Mouse (Mus musculus) regulatory T cell (primary cell): ENCODE results near the gene Slc35c2.

ENCODE experiments used
- in situ Hi-C: fragments of 300-600 bp; cut with MboI, MseI; formaldehyde crosslinking; loops from one replicate; pipeline ENCODE4 v1.15.1; 2025; ENCODE audit warnings: high pct_unique_total_duplicates

The Slc35c2 gene

GRCm38 (mm10) chr2:165277188-165277740 is 10.4 kb downstream of the Slc35c2 start:
- in situ Hi-C loops: loop anchor here (5.0 kb wide), 1 partner anchor 200 kb away; no protein-coding TSS in a partner anchor

GRCm38 (mm10) chr2:165275824-165276223 is 11.8 kb downstream of the Slc35c2 start:
- in situ Hi-C loops: loop anchor here (5.0 kb wide), 1 partner anchor 199 kb away; no protein-coding TSS in a partner anchor

GRCm38 (mm10) chr2:165275124-165275640 is 12.5 kb downstream of the Slc35c2 start:
- in situ Hi-C loops: loop anchor here (5.0 kb wide), 1 partner anchor 198 kb away; no protein-coding TSS in a partner anchor

DNA sequence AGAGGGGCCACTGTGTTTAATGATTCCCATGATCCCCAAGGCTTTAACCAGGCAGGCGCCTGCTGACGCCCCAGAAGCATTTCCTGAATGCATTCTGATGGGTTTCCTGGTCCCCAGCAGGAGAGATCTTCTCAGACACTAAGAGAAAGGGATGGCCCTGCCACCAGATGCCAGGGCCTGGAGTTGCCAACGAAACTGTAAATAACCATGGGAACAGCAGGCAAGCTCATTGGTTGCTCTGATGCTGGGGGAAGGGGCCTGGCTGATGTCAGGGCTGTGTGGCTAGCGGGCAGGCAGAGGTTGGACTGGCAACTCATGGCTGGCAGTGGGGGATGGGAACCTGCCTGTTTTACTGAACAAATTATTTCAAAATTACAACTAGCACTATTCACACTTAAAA is 14.1 kb downstream of the Slc35c2 start:
- in situ Hi-C loops: no loop called here

- in situ Hi-C loops: no loop called here
These were observed 16.3 kb downstream of the Slc35c2 start for GRCm38 (mm10) chr2:165271326-165271725.

DNA sequence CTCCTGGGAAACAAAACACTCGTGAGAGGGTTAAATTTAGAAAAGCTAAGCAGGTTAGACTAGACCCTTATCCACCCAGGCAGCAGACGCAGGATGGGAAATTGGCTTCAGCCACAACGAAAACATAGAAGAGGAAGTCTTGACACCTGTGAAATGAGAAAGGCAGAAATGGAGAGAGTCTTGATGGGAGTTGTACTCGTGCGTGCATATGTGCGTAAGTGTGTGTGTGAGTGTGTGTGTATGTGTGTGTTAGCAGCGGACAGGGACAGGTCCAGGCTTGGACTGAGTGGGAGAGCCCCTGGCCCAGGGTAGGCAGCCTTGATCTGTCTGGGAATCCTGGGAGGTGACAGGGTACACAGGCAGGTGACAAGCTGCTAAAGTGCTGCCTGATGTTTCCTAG is 16.8 kb downstream of the Slc35c2 start:
- in situ Hi-C loops: no loop called here

- in situ Hi-C loops: no loop called here
These were observed 20.9 kb downstream of the Slc35c2 start for GRCm38 (mm10) chr2:165266739-165267138.

DNA sequence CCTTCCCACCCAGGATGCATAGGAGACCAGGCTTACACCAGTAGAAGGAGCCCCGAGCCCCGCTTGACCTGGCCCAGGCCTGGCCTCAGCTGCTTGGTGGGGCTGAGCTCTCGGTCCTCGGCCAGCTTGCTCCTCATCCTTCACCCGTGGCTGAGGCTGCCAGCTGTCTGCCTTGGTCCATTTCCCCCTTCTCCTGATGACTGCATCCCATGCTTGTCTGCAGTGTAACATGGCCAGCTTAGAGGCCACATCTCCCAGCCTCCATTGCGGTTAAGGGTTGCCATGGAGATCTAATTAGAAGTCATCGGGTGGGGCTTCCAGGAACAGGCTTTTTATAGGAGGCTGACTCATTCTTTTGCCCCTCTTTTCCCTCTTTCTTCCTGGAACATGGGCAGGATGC is 23.8 kb downstream of the Slc35c2 start:
- in situ Hi-C loops: no loop called here

GRCm38 (mm10) chr2:165262274-165262990 is 25.2 kb downstream of the Slc35c2 start:
- in situ Hi-C loops: no loop called here

DNA sequence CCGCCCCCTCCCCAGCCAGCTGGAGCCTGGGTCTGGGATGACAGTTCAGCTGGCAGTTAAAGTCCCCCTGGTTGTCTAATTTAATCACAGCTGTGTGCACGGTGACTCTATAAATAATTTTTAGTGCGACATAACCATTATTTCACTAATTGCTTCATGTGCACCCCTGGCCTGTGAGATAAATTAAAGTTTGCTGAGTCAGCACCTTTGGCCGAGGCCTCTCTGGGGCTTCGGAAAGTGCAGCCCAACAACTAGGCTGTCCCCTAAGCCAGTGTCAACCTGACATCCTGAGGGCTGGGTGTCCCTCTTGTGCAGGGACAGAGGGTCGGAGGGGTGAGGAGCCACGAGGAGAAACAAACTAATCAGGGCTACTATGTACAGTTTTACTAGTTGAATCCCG is 27.8 kb downstream of the Slc35c2 start:
- in situ Hi-C loops: no loop called here

GRCm38 (mm10) chr2:165258321-165258720 is 29.3 kb downstream of the Slc35c2 start:
- in situ Hi-C loops: no loop called here

GRCm38 (mm10) chr2:165257151-165257834 is 30.4 kb downstream of the Slc35c2 start:
- in situ Hi-C loops: no loop called here

DNA sequence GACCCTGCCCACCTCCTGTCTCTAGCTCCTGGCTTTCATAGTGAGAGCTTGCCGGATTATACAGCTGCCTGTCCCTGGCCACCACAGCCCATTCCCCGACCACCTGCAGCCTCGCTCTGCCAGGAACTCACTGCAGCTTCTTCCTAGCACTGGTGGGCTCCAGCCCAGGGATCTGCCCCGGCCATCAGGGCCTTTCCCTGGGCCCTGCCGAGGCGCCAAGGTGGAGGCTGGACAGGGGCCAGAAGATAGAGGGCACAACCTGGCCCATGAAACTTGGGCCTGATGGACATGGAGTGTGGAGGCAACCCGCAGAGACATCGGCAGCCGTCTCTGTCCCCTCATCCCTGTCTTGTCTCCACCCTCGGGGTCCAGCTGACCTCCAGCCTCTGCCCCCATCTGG is 31.5 kb downstream of the Slc35c2 start:
- in situ Hi-C loops: no loop called here

GRCm38 (mm10) chr2:165253867-165254266 is 33.8 kb downstream of the Slc35c2 start:
- in situ Hi-C loops: no loop called here

- in situ Hi-C loops: no loop called here
These were observed 34.4 kb downstream of the Slc35c2 start for GRCm38 (mm10) chr2:165253269-165253668.

DNA sequence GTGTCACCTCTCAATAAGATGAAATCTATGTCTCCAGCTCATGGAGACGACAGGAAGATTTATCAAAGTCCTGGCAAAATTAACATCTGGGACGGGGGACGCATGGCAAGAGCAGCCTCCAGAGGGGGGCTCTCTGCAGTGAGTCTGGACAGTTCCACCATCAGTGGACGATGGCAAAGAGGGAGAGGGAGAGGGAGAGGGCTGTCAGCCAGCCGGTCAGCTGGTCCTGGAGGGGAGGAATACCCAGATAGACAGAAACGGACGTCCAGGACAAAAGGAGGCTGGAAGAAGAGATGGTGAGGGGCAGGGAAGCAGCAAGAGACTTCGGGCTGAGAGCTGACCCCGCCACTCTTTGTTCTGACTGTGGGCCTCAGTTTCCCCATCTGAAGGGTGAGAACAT is 34.9 kb downstream of the Slc35c2 start:
- in situ Hi-C loops: no loop called here

GRCm38 (mm10) chr2:165252381-165252780 is 35.3 kb downstream of the Slc35c2 start:
- in situ Hi-C loops: no loop called here

- in situ Hi-C loops: no loop called here
These were observed 36.8 kb downstream of the Slc35c2 start for GRCm38 (mm10) chr2:165250903-165251302.

DNA sequence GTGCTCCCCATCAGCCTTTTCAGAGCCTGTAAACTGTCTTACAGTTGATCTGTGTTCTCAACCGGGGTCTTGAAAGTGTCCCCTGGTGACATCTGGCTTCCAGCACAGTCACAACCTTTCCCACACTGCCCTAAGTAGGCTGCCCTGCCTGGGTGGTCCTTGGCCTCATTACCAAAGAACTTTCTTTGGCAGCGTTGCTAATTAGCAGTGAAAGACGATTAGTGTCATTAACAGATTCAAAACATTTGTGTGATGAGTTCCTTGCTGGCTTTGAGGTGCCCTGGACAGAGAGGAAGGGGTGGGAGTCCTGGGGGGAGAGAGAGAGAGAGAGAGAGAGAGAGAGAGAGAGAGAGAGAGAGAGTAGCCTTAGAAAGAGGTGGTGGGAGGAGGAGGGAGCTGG is 38.7 kb downstream of the Slc35c2 start:
- in situ Hi-C loops: no loop called here

- in situ Hi-C loops: no loop called here
These were observed 41.3 kb downstream of the Slc35c2 start for GRCm38 (mm10) chr2:165246349-165246748.

- in situ Hi-C loops: no loop called here
These were observed 44.4 kb downstream of the Slc35c2 start for GRCm38 (mm10) chr2:165243122-165243720.

DNA sequence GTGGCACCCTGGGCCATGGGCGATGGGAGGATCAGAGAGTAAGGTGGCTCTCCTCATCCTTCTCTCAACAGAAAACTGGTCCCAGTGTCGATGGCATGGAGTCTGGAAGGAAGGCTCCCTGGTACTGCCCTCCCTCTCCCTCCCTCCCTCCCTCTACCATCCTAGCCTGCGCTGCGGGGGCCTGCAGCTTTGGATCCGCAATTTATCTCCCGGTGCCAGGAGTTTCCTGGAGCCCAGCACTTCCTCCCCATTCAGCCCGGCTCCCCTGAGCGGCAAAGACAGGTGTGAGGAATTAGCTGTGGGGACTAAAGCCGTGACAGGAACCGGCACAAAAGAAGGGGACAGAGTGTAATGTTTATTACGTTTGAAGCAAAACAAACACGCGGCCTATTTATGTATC is 45.1 kb downstream of the Slc35c2 start:
- in situ Hi-C loops: no loop called here
